Mouse (Mus musculus): Measurements from ENCODE around the gene Prkg1. TPM values are rescaled to one million over a fixed set of nuclear protein-coding genes. Genes with fewer than 3 reads are reported as not detected.

Gene Prkg1
- polyA plus RNA-seq, 1 experiment = 82.5 TPM

GRCm38 (mm10) chr19:31064740-31065139 lies 700.1 kb downstream of the Prkg1 start:
- H3K36me3 ChIP-seq (ENCODE audit: control insufficient read depth, insufficient read depth, low read length) = no peaks in the 10 kb centered on the region
- H3K4me1 ChIP-seq (ENCODE audit: control insufficient read depth, insufficient read depth, low read length) = no peaks in the 10 kb centered on the region; the same call in 1 of the 2 replicates
- H3K4me3 ChIP-seq (ENCODE audit: control insufficient read depth, low read depth, low read length) = no peak overlapping the region
- TF ChIP-seq POLR2A (IDR thresholded peaks at IDR 0.05; ENCODE audit: control insufficient read depth, low read depth, low read length) (no peak), CTCF (IDR thresholded peaks at IDR 0.05; ENCODE audit: control insufficient read depth, insufficient read depth, insufficient replicate concordance, low read depth, low read length) (no peak)
- no peak overlapping the region for H3K27ac ChIP-seq (ENCODE audit: control insufficient read depth, insufficient read depth, low read depth, low read length)
- no peaks in the 10 kb centered on the region for H3K27me3 ChIP-seq (ENCODE audit: control insufficient read depth, insufficient read depth, low read length)

- no peak overlapping the region for H3K27ac ChIP-seq (ENCODE audit: control insufficient read depth, insufficient read depth, low read depth, low read length)
- no peaks in the 10 kb centered on the region for H3K36me3 ChIP-seq (ENCODE audit: control insufficient read depth, insufficient read depth, low read length)
- no peak overlapping the region for H3K4me3 ChIP-seq (ENCODE audit: control insufficient read depth, low read depth, low read length)
- no peaks in the 10 kb centered on the region for H3K27me3 ChIP-seq (ENCODE audit: control insufficient read depth, insufficient read depth, low read length)
- H3K4me1 ChIP-seq (ENCODE audit: control insufficient read depth, insufficient read depth, low read length) = no peaks in the 10 kb centered on the region
- TF ChIP-seq POLR2A (IDR thresholded peaks at IDR 0.05; ENCODE audit: control insufficient read depth, low read depth, low read length) (no peak), CTCF (IDR thresholded peaks at IDR 0.05; ENCODE audit: control insufficient read depth, insufficient read depth, insufficient replicate concordance, low read depth, low read length) (no peak)
Observed at GRCm38 (mm10) chr19:31046601-31047000, 718.2 kb downstream of the Prkg1 start.

- Histone ChIP-seq H3K27me3 (ENCODE audit: control insufficient read depth, insufficient read depth, low read length) (no peaks in the 10 kb centered on the region), H3K4me1 (ENCODE audit: control insufficient read depth, insufficient read depth, low read length) (no peaks in the 10 kb centered on the region), H3K4me3 (ENCODE audit: control insufficient read depth, low read depth, low read length) (no peak overlapping the region), H3K36me3 (ENCODE audit: control insufficient read depth, insufficient read depth, low read length) (no peaks in the 10 kb centered on the region), H3K27ac (ENCODE audit: control insufficient read depth, insufficient read depth, low read depth, low read length) (no peak overlapping the region)
- no peak for TF ChIP-seq CTCF (IDR thresholded peaks at IDR 0.05; ENCODE audit: control insufficient read depth, insufficient read depth, insufficient replicate concordance, low read depth, low read length)
- TF ChIP-seq POLR2A (IDR thresholded peaks at IDR 0.05; ENCODE audit: control insufficient read depth, low read depth, low read length) = no peak
Observed at GRCm38 (mm10) chr19:31040948-31041847, 723.6 kb downstream of the Prkg1 start.

GRCm38 (mm10) chr19:31038951-31039350 lies 725.9 kb downstream of the Prkg1 start:
- Histone ChIP-seq H3K36me3 (ENCODE audit: control insufficient read depth, insufficient read depth, low read length) (no peaks in the 10 kb centered on the region), H3K27ac (ENCODE audit: control insufficient read depth, insufficient read depth, low read depth, low read length) (no peak overlapping the region), H3K4me1 (ENCODE audit: control insufficient read depth, insufficient read depth, low read length) (no peaks in the 10 kb centered on the region), H3K27me3 (ENCODE audit: control insufficient read depth, insufficient read depth, low read length) (no peaks in the 10 kb centered on the region), H3K4me3 (ENCODE audit: control insufficient read depth, low read depth, low read length) (no peak overlapping the region)
- no peak for TF ChIP-seq CTCF (IDR thresholded peaks at IDR 0.05; ENCODE audit: control insufficient read depth, insufficient read depth, insufficient replicate concordance, low read depth, low read length)
- TF ChIP-seq POLR2A (IDR thresholded peaks at IDR 0.05; ENCODE audit: control insufficient read depth, low read depth, low read length) = no peak

- no peak for TF ChIP-seq POLR2A (IDR thresholded peaks at IDR 0.05; ENCODE audit: control insufficient read depth, low read depth, low read length)
- no peak for TF ChIP-seq CTCF (IDR thresholded peaks at IDR 0.05; ENCODE audit: control insufficient read depth, insufficient read depth, insufficient replicate concordance, low read depth, low read length)
- no peaks in the 10 kb centered on the region for H3K27me3 ChIP-seq (ENCODE audit: control insufficient read depth, insufficient read depth, low read length)
- H3K4me1 ChIP-seq (ENCODE audit: control insufficient read depth, insufficient read depth, low read length) = no peaks in the 10 kb centered on the region
- no peaks in the 10 kb centered on the region for H3K36me3 ChIP-seq (ENCODE audit: control insufficient read depth, insufficient read depth, low read length)
- H3K4me3 ChIP-seq (ENCODE audit: control insufficient read depth, low read depth, low read length) = no peak overlapping the region
- H3K27ac ChIP-seq (ENCODE audit: control insufficient read depth, insufficient read depth, low read depth, low read length) = no peak overlapping the region
Observed at GRCm38 (mm10) chr19:31031596-31031995, 733.2 kb downstream of the Prkg1 start.

GRCm38 (mm10) chr19:31026797-31027196 lies 738.0 kb downstream of the Prkg1 start:
- Histone ChIP-seq H3K4me3 (ENCODE audit: control insufficient read depth, low read depth, low read length) (no peak overlapping the region), H3K4me1 (ENCODE audit: control insufficient read depth, insufficient read depth, low read length) (no peaks in the 10 kb centered on the region), H3K27ac (ENCODE audit: control insufficient read depth, insufficient read depth, low read depth, low read length) (no peak overlapping the region), H3K27me3 (ENCODE audit: control insufficient read depth, insufficient read depth, low read length) (no peaks in the 10 kb centered on the region), H3K36me3 (ENCODE audit: control insufficient read depth, insufficient read depth, low read length) (no peaks in the 10 kb centered on the region)
- TF ChIP-seq CTCF (IDR thresholded peaks at IDR 0.05; ENCODE audit: control insufficient read depth, insufficient read depth, insufficient replicate concordance, low read depth, low read length) (no peak), POLR2A (IDR thresholded peaks at IDR 0.05; ENCODE audit: control insufficient read depth, low read depth, low read length) (no peak)

GRCm38 (mm10) chr19:31011528-31012133 lies 753.2 kb downstream of the Prkg1 start:
- Histone ChIP-seq H3K27me3 (ENCODE audit: control insufficient read depth, insufficient read depth, low read length) (no peaks in the 10 kb centered on the region), H3K4me1 (ENCODE audit: control insufficient read depth, insufficient read depth, low read length) (no peaks in the 10 kb centered on the region), H3K36me3 (ENCODE audit: control insufficient read depth, insufficient read depth, low read length) (no peaks in the 10 kb centered on the region), H3K4me3 (ENCODE audit: control insufficient read depth, low read depth, low read length) (no peak overlapping the region), H3K27ac (ENCODE audit: control insufficient read depth, insufficient read depth, low read depth, low read length) (no peak overlapping the region)
- no peak for TF ChIP-seq CTCF (IDR thresholded peaks at IDR 0.05; ENCODE audit: control insufficient read depth, insufficient read depth, insufficient replicate concordance, low read depth, low read length)
- no peak for TF ChIP-seq POLR2A (IDR thresholded peaks at IDR 0.05; ENCODE audit: control insufficient read depth, low read depth, low read length)
